Mouse (Mus musculus) gastrocnemius, adult 18-20 months (tissue): Measurements from ENCODE around the gene Slc9b2. TPM values are rescaled to one million over a fixed set of nuclear protein-coding genes. Genes with fewer than 3 reads are reported as not detected.

Experiments
- DNase-seq: peaks from one replicate; pipeline ENCODE4 v3.0.0; 2021; ENCODE audit warnings: low spot score
- total RNA-seq, 2 experiments: library from RNA; stranded (reverse); gene quantifications; 2 replicates each; pipeline ENCODE4 v1.2.3; 2021

Gene Slc9b2
- total RNA-seq, 2 experiments from 2014 or later, result not detected

GRCm38 (mm10) chr3:135312916-135313491, 5.5 kb downstream of the Slc9b2 start:
- no peak for DNase-seq

- DNase-seq, result no peak
Measured at GRCm38 (mm10) chr3:135313727-135314126, 6.2 kb downstream of the Slc9b2 start.

GRCm38 (mm10) chr3:135314811-135315210, 7.3 kb downstream of the Slc9b2 start:
- no peak for DNase-seq

GRCm38 (mm10) chr3:135315720-135316425, 8.4 kb downstream of the Slc9b2 start:
- DNase-seq, result no peak

GRCm38 (mm10) chr3:135318331-135318730, 10.8 kb downstream of the Slc9b2 start:
- no peak for DNase-seq

GRCm38 (mm10) chr3:135324354-135324753, 16.9 kb downstream of the Slc9b2 start:
- no peak for DNase-seq

- DNase-seq, result no peak
Measured at GRCm38 (mm10) chr3:135327176-135327575, 19.7 kb downstream of the Slc9b2 start.

GRCm38 (mm10) chr3:135327601-135328000, 20.1 kb downstream of the Slc9b2 start:
- no peak for DNase-seq

GRCm38 (mm10) chr3:135328560-135328959, 21.1 kb downstream of the Slc9b2 start:
- peak; percentile 52 for DNase-seq

- DNase-seq, result no peak
Measured at GRCm38 (mm10) chr3:135332691-135333090, 25.2 kb downstream of the Slc9b2 start.

GRCm38 (mm10) chr3:135333763-135334162, 26.3 kb downstream of the Slc9b2 start:
- no peak for DNase-seq

- DNase-seq, result no peak
Measured at GRCm38 (mm10) chr3:135347739-135348264, 40.3 kb downstream of the Slc9b2 start, which contains the start of gene Slc9b1. Gene Slc9b1, plus strand, starts transcription at chr3:135348029.

- no peak for DNase-seq
Measured at GRCm38 (mm10) chr3:135349022-135349421, 41.5 kb downstream of the Slc9b2 start.

GRCm38 (mm10) chr3:135351857-135352256, 44.4 kb downstream of the Slc9b2 start:
- no peak for DNase-seq

GRCm38 (mm10) chr3:135357394-135357793, 49.9 kb downstream of the Slc9b2 start:
- DNase-seq, result no peak

- DNase-seq, result no peak
Measured at GRCm38 (mm10) chr3:135375836-135376235, 68.3 kb downstream of the Slc9b2 start.

- no peak for DNase-seq
Measured at GRCm38 (mm10) chr3:135377445-135377844, 69.9 kb downstream of the Slc9b2 start.

- no peak for DNase-seq
Measured at GRCm38 (mm10) chr3:135379868-135380267, 72.4 kb downstream of the Slc9b2 start.

- DNase-seq, result no peak
Measured at GRCm38 (mm10) chr3:135393186-135393585, 85.7 kb downstream of the Slc9b2 start.
